Mouse (Mus musculus) spleen, postnatal 14 days (tissue): Measurements from ENCODE around the gene Qdpr.
A peak's percentile ranks its signal among the peaks of the same experiment; 100 is the strongest.

Experiments used
- DNase-seq, 2 experiments: peaks; one replicate each; pipeline ENCODE4 v3.0.0; 2021 to 2022; ENCODE audit warnings: low spot score in 2 of 2

The Qdpr gene

GRCm38 (mm10) chr5:45449831-45450716 is at the start of gene Qdpr:
Gene Qdpr, minus strand, starts transcription at chr5:45450236.
- peak; percentile 83 to 88 for DNase-seq

- no peak for DNase-seq
Measured at GRCm38 (mm10) chr5:45497564-45497963, 47.5 kb upstream of the Qdpr start.

- no peak for DNase-seq
Measured at GRCm38 (mm10) chr5:45496930-45497550, 47.0 kb upstream of the Qdpr start.

- DNase-seq = no peak
Measured at GRCm38 (mm10) chr5:45496479-45496878, 46.4 kb upstream of the Qdpr start.

GRCm38 (mm10) chr5:45496042-45496441 is 46.0 kb upstream of the Qdpr start:
- no peak for DNase-seq

GRCm38 (mm10) chr5:45495429-45495975 is 45.5 kb upstream of the Qdpr start:
- DNase-seq = no peak

- DNase-seq = no peak
Measured at GRCm38 (mm10) chr5:45494093-45494755, 44.2 kb upstream of the Qdpr start.

- DNase-seq = peak; percentile 94 to 95
Measured at GRCm38 (mm10) chr5:45493191-45494092, 43.4 kb upstream of the Qdpr start, which contains the start of gene Lap3. Gene Lap3, plus strand, starts transcription at chr5:45493374.

- no peak for DNase-seq
Measured at GRCm38 (mm10) chr5:45491776-45492175, 41.7 kb upstream of the Qdpr start.

GRCm38 (mm10) chr5:45483654-45484053 is 33.6 kb upstream of the Qdpr start:
- DNase-seq = no peak

GRCm38 (mm10) chr5:45482607-45483006 is 32.6 kb upstream of the Qdpr start:
- DNase-seq = no peak

GRCm38 (mm10) chr5:45481125-45481524 is 31.1 kb upstream of the Qdpr start:
- DNase-seq = no peak

GRCm38 (mm10) chr5:45480066-45480465 is 30.0 kb upstream of the Qdpr start:
- no peak for DNase-seq

- no peak for DNase-seq
Measured at GRCm38 (mm10) chr5:45477601-45478000, 27.6 kb upstream of the Qdpr start.

GRCm38 (mm10) chr5:45476288-45476687 is 26.3 kb upstream of the Qdpr start:
- DNase-seq = no peak

GRCm38 (mm10) chr5:45475771-45476170 is 25.7 kb upstream of the Qdpr start:
- no peak for DNase-seq

GRCm38 (mm10) chr5:45474758-45475157 is 24.7 kb upstream of the Qdpr start:
- no peak for DNase-seq

- DNase-seq = no peak
Measured at GRCm38 (mm10) chr5:45474215-45474614, 24.2 kb upstream of the Qdpr start.

GRCm38 (mm10) chr5:45473521-45473920 is 23.5 kb upstream of the Qdpr start:
- DNase-seq = no peak

- no peak for DNase-seq
Measured at GRCm38 (mm10) chr5:45472880-45473450, 22.9 kb upstream of the Qdpr start.

GRCm38 (mm10) chr5:45454456-45454855 is 4.4 kb upstream of the Qdpr start:
- DNase-seq = no peak
